Mouse (Mus musculus): ENCODE results near the gene 1600014C23Rik. TPM values are rescaled to one million over a fixed set of nuclear protein-coding genes. Genes with fewer than 3 reads are reported as not detected.

1600014C23Rik gene
- polyA plus RNA-seq, 1 experiment from 2014 or later = not detected

DNA sequence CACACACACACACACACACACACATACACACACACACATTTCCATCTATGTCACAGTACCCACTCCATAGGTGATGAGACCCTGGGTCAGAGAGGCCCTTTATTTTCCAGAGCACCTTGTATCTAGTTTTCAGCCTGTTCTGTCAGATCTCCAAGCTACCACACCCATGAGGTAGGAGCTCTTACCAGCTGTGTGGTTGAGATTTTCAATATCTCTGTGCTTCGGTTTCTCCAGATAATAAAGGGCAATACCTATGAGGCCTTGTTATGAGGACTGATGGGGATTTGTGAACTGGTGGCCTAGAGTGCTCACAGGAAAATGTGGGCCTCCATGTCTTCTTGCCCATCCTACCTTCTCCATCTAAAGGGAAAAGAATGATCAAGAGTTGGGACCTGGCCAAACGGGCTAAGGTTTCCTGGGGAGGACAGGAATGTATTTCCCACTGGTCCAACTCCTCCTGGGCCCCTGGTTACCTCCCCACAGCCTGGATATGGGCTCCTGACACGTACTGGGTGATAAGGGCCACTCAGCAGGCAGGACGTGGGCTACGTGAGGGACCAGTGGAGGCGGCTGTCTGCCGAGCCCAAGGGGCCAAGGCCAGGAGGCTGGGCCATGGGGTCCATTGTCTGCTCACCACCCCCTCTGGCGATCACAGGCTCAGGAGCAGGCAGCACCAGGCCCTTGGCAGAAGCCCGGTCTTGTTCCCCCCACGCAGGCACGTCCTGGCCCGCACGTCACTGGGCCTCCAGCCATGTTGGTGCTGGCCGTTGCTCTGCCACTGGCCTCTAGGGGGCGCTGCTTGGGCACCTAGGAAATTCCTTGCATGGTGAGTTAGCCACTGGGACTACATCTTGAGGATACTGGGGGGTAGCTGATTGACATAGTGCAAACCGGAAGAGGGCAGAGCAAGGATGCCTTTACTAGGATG lies 14.5 kb upstream of the 1600014C23Rik start:
- no peak for DNase-seq (ENCODE audit: low spot score)
- 56% methylated on average over 16 of the region's 16 CpGs for WGBS
- Histone ChIP-seq H3K4me3 (ENCODE audit: low read depth, low read length) (peak overlapping the region; percentile 20; the same call in 1 of the 2 replicates), H3K9ac (ENCODE audit: low read depth, low read length) (peak overlapping the region; percentile 55), H3K27ac (ENCODE audit: low read depth, low read length) (peak overlapping the region; percentile 74), H3K36me3 (ENCODE audit: control insufficient read depth, insufficient read depth, low read length) (no peaks in the 10 kb centered on the region), H3K4me1 (replicated peaks; ENCODE audit: control insufficient read depth, insufficient read depth, low read length) (peaks cover 37% of the 10 kb centered on the region), H3K4me2 (peak overlapping the region; percentile 56), H3K27me3 (replicated peaks; ENCODE audit: control insufficient read depth, insufficient read depth, low read length) (no peaks in the 10 kb centered on the region), H3K9me3 (ENCODE audit: control insufficient read depth, low read length) (no peaks in the 10 kb centered on the region)
- ATAC-seq (replicated peaks; ENCODE audit: low FRiP score) = peak; percentile 79

DNA sequence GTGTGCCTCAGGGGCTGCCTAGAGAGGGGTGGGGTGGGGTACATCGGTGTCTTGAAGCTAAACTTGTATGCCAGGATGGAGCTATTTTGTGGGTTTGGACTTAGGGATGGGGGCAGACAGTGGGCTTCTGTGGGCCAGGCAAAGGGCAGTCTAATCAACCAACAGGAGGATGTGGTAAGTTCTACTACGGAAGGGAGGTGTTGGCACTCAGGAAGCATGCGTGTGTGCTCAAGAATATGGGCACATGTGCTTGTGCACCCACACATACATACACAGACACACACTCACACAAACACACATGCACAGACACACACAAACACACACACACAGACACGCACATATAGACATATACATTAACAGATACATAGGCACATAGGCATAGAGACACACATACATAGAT lies 13.6 kb upstream of the 1600014C23Rik start:
- Histone ChIP-seq H3K27ac (ENCODE audit: low read depth, low read length) (peak overlapping the region; percentile 11), H3K36me3 (ENCODE audit: control insufficient read depth, insufficient read depth, low read length) (no peaks in the 10 kb centered on the region), H3K9me3 (ENCODE audit: control insufficient read depth, low read length) (no peaks in the 10 kb centered on the region), H3K4me3 (ENCODE audit: low read depth, low read length) (no peak overlapping the region), H3K4me1 (replicated peaks; ENCODE audit: control insufficient read depth, insufficient read depth, low read length) (peaks cover 45% of the 10 kb centered on the region), H3K27me3 (replicated peaks; ENCODE audit: control insufficient read depth, insufficient read depth, low read length) (no peaks in the 10 kb centered on the region), H3K9ac (ENCODE audit: low read depth, low read length) (peak overlapping the region; percentile 40; the same call in 1 of the 2 replicates), H3K4me2 (peak overlapping the region; percentile 56)
- no peak for ATAC-seq (replicated peaks; ENCODE audit: low FRiP score)
- WGBS = 76% methylated on average over 4 of the region's 4 CpGs
- no peak for DNase-seq (ENCODE audit: low spot score)

DNA sequence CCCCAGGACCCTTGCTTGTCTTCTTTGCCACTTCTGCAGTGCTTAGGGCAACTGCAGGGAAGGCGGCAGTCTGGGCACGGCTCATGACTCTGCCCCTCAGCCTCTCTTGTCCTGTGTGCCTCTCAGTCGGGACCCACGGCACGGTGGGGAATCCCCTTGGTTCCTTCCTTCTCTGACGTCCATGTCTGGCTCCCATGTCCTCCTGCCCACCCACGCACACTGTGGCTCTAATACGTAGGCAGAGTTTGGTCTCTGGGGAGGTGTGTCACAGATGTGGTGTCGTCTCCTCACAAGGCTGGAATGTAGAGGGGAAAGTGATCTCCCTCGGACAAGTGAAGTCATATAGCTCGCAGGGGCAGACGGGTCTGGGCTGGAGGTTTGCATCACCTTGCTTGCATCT lies 13.1 kb upstream of the 1600014C23Rik start:
- DNase-seq (ENCODE audit: low spot score) = no peak
- Histone ChIP-seq H3K27me3 (replicated peaks; ENCODE audit: control insufficient read depth, insufficient read depth, low read length) (no peaks in the 10 kb centered on the region), H3K9ac (ENCODE audit: low read depth, low read length) (no peak overlapping the region; the same call in 1 of the 2 replicates), H3K4me2 (no peak overlapping the region), H3K27ac (ENCODE audit: low read depth, low read length) (no peak overlapping the region), H3K4me3 (ENCODE audit: low read depth, low read length) (no peak overlapping the region), H3K4me1 (replicated peaks; ENCODE audit: control insufficient read depth, insufficient read depth, low read length) (peaks cover 45% of the 10 kb centered on the region), H3K36me3 (ENCODE audit: control insufficient read depth, insufficient read depth, low read length) (no peaks in the 10 kb centered on the region), H3K9me3 (ENCODE audit: control insufficient read depth, low read length) (no peaks in the 10 kb centered on the region)
- 73% methylated on average over 12 of the region's 12 CpGs for WGBS
- ATAC-seq (replicated peaks; ENCODE audit: low FRiP score) = no peak

DNA sequence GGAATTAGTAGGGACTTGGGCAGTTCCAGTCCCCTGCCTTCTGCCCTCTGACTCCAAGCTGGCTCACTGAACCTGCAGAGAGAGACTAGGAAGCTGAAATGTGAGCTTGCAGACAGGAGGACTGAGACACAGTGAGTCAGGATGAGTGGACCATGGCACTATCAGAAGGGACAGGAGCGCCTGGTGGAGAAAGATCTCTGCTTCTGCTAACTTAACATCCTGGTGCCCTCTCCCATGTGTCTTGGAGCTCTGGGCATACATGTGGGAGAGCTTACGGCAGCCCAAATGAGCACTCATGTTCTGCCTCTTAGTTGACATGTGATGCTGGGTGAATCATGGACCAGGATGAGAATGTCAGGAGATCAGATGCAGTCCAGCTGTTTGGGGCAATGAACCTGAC lies 12.0 kb upstream of the 1600014C23Rik start:
- Histone ChIP-seq H3K36me3 (ENCODE audit: control insufficient read depth, insufficient read depth, low read length) (no peaks in the 10 kb centered on the region), H3K9me3 (ENCODE audit: control insufficient read depth, low read length) (no peaks in the 10 kb centered on the region), H3K4me3 (ENCODE audit: low read depth, low read length) (no peak overlapping the region), H3K9ac (ENCODE audit: low read depth, low read length) (no peak overlapping the region), H3K27me3 (replicated peaks; ENCODE audit: control insufficient read depth, insufficient read depth, low read length) (no peaks in the 10 kb centered on the region), H3K27ac (ENCODE audit: low read depth, low read length) (no peak overlapping the region), H3K4me1 (replicated peaks; ENCODE audit: control insufficient read depth, insufficient read depth, low read length) (peaks cover 45% of the 10 kb centered on the region), H3K4me2 (no peak overlapping the region)
- DNase-seq (ENCODE audit: low spot score) = no peak
- WGBS = 81% methylated on average over 2 of the region's 2 CpGs
- no peak for ATAC-seq (replicated peaks; ENCODE audit: low FRiP score)

DNA sequence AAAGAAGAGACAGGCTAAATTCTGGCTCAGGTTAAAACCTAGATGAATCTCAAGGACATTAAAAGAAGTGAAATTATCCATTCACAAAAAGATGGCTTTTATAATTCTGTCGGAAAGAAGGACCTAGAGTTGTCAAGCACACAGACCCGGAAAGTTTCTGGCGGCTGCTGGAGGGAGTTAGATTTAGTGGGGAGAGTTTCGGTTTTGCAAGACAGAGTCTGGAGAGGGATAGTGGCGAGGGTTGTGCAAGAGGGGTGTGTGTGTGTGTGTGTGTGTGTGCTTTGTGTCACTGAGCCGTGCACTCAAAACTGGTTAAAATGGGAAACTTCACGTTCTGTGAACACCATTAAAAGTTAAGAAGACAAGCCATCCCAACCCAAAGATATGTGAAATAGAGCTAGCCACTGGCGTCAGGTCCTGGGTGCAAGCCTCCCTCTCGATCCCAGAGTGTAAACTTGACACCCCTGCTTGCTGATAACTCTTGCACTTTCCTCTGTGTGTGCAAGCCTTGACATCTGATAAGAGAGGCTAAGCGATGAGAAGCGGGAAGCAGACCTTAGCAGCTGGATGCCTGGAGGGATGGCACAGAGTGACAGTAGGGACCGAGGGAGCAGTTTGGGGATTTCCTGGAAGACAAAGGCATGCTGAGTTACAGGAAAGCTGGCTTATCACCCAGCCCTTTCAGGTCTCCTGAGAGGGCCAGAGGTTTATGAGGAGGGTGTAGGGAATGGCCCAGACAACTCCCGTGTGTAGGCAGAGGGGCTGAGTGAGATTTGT lies 8.9 kb upstream of the 1600014C23Rik start:
- ATAC-seq (replicated peaks; ENCODE audit: low FRiP score) (peak; percentile 71), DNase-seq (ENCODE audit: low spot score) (no peak)
- peak overlapping the region; percentile 26 for H3K9ac ChIP-seq (ENCODE audit: low read depth, low read length)
- H3K27me3 ChIP-seq (replicated peaks; ENCODE audit: control insufficient read depth, insufficient read depth, low read length) = no peaks in the 10 kb centered on the region
- H3K4me2 ChIP-seq = peak overlapping the region; percentile 37
- 30% methylated on average over 13 of the region's 13 CpGs for WGBS
- no peak overlapping the region for H3K4me3 ChIP-seq (ENCODE audit: low read depth, low read length)
- H3K27ac ChIP-seq (ENCODE audit: low read depth, low read length) = peak overlapping the region; percentile 73
- H3K9me3 ChIP-seq (ENCODE audit: control insufficient read depth, low read length) = no peaks in the 10 kb centered on the region
- peaks cover 36% of the 10 kb centered on the region for H3K4me1 ChIP-seq (replicated peaks; ENCODE audit: control insufficient read depth, insufficient read depth, low read length)
- no peaks in the 10 kb centered on the region for H3K36me3 ChIP-seq (ENCODE audit: control insufficient read depth, insufficient read depth, low read length)

DNA sequence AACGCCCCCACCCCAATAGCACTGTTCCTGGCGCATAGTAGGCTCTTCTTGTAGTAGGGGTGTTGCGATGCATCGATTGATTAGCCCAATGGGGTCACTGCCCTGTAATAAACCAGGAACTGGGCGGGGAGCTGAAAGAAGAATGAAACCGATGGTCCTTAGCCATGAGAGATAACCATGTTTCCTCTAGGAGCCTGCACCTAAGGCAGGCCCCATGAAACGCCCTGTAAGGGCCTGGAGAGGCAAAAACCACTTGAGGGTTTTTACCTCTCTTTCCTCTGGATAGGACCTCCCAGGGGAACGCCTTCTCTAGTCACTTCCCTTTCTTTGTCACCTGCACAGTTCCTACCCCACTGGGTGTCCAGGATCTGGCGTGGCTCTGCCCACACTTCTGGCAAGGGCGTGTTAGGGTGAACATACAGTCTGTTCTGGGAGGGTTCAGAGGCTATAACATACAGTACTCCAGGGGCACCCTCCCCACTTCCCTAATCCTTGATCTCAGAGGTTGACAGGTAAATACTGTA lies 3.5 kb upstream of the 1600014C23Rik start:
- Histone ChIP-seq H3K27me3 (replicated peaks; ENCODE audit: control insufficient read depth, insufficient read depth, low read length) (peaks cover 22% of the 10 kb centered on the region), H3K4me1 (replicated peaks; ENCODE audit: control insufficient read depth, insufficient read depth, low read length) (peaks cover 41% of the 10 kb centered on the region), H3K9ac (ENCODE audit: low read depth, low read length) (peak overlapping the region; percentile 79), H3K4me3 (ENCODE audit: low read depth, low read length) (peak overlapping the region; percentile 60), H3K4me2 (peak overlapping the region; percentile 85), H3K36me3 (ENCODE audit: control insufficient read depth, insufficient read depth, low read length) (no peaks in the 10 kb centered on the region), H3K27ac (ENCODE audit: low read depth, low read length) (peak overlapping the region; percentile 97), H3K9me3 (ENCODE audit: control insufficient read depth, low read length) (no peaks in the 10 kb centered on the region)
- DNase-seq (ENCODE audit: low spot score) (no peak), ATAC-seq (replicated peaks; ENCODE audit: low FRiP score) (peak; percentile 52)
- WGBS = 14% methylated on average over 10 of the region's 10 CpGs

DNA sequence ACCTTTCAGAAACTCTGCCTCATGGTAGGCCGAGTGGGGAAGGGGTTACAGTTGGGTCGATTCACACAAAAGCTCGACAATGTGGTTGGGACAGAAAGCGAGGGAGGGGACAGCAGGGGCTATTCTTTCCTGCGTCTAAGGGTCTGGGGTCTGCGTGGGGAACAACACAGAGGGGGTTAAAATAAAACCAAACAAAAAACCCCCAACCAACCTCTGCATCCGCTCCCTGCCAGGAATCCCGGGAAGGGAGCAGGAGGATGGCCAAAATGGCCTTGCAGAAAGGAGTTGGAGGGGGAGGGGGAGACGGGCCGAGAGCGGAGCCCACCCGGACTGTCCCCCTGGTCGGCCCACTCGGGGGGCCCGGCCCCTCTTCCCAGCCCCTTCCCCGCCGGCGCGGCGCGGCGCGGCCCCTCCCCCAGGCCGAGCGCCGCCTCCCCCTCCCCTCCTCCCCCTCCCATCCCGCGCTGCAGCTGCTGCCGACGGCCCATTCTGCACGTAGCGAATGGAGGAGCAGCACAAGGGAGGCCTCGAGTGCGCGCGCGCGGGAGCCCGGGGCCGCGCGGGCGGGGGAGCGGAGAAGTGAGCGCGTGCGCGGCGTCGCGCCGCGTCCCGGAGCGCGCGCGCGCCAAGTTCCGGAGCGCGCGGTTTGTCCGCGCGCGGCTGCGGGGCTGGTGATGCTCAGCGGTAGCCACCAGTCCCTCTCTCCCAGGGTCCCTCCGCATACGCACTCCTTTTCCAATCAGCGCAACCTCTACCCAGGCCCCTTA lies 2.9 kb upstream of the 1600014C23Rik start:
- Histone ChIP-seq H3K9me3 (ENCODE audit: control insufficient read depth, low read length) (no peaks in the 10 kb centered on the region), H3K4me2 (peak overlapping the region; percentile 85), H3K27ac (ENCODE audit: low read depth, low read length) (peak overlapping the region; percentile 97), H3K4me3 (ENCODE audit: low read depth, low read length) (peak overlapping the region; percentile 60), H3K36me3 (ENCODE audit: control insufficient read depth, insufficient read depth, low read length) (no peaks in the 10 kb centered on the region), H3K9ac (ENCODE audit: low read depth, low read length) (peak overlapping the region; percentile 79), H3K27me3 (replicated peaks; ENCODE audit: control insufficient read depth, insufficient read depth, low read length) (peaks cover 28% of the 10 kb centered on the region), H3K4me1 (replicated peaks; ENCODE audit: control insufficient read depth, insufficient read depth, low read length) (peaks cover 41% of the 10 kb centered on the region)
- peak; percentile 72 for ATAC-seq (replicated peaks; ENCODE audit: low FRiP score)
- peak; percentile 92 for DNase-seq (ENCODE audit: low spot score)
- under 1% methylated on average over 61 of the region's 72 CpGs for WGBS

Data from liver, embryonic 11.5 days (tissue).